Mouse (Mus musculus): ENCODE data around the gene Pxn.
"Not testable (repeated sequence)": the region's sequence is repeated elsewhere in the genome, so short reads cannot be mapped to it uniquely, and the experiment has no call there.

Pxn gene

DNA sequence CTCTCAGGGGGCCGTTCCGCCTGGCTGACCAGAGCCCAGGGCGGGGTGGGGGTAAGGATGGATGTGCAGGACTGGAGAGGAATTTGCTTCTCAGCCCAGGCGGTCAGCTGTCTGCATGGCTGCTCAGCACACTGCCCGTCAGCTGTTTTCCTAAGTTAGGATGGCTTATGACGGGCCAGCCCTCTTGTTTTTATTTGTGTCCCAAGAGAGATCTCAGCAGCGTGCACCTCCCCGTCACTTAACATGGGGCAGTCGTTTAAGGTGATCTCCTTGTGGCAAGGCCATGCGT, 2.3 kb downstream of the Pxn start:
- in situ Hi-C loops (cut with MboI, MseI): loop anchor here (10.0 kb wide), 1 partner anchor 1616 kb away; the partner anchor contains the start of gene Taok3

DNA sequence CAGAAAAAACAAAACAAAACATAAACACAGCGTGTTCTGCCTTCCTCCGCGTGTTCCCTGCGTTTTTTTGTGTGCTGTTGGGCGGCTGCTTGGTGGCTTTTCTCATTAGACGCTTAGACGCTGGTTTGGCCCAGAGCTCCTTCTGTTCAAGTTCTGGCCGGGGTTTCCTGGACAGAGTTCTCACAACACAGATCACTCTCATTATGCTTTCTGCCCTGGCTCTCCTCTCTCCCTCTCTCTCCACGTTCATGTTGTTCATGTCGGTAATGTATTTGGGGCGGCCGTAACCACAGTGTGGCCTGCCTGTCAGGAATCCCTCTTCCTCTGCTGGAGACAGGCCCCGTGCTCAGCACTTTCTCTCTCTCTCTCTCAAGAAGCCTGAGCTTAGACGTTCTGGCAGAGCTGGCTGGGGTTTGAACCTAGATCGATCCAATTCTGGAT, 2.9 kb downstream of the Pxn start:
- in situ Hi-C loops (cut with MboI, MseI): loop anchor here (10.0 kb wide), 1 partner anchor 1615 kb away; the partner anchor contains the start of gene Taok3

DNA sequence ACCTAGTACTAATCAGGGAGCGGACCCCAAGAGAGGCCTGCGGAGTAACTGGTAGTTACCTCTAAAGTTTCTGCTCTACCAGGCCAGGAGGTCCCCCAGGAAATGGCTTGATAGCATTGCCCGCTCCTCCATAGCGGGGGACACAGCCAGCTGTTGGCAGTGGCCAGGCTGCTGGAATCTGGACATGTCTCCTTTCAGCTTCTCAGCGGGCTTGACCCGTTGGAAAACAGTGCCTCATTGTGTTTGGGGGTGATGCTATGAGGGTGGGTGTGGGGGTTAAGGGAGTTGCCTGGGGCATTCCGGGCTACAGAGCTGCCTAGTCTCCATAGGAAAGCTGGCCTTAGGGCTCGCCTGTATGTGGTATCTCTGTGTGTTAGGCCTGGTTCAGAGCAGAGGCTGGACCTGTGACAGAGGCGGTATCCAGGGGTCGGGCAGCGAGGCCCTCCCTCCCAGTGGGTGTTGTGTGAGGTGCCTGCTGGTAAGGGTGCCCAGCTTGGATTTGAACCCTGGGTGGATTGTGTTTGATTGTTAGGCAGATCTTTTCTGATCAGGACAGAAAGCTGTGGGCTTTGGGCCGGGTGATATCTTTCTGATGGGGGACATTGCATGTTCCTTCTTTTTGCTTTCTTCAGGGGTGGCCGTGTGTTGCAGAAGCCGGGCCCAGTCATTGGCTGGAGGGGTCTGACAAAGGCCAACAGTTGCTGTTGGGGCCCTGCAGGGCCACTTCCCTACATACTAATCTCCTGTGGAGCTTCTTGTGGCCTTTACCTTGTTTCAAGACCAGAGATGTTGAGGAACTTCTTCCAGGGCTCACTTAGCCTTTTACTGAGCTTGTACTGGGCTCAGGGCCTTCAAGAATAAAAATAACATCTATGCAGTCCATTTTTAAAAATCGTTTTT, 3.6 kb downstream of the Pxn start:
- in situ Hi-C loops (cut with MboI, MseI): loop anchor here (10.0 kb wide), 1 partner anchor 1615 kb away; the partner anchor contains the start of gene Taok3

DNA sequence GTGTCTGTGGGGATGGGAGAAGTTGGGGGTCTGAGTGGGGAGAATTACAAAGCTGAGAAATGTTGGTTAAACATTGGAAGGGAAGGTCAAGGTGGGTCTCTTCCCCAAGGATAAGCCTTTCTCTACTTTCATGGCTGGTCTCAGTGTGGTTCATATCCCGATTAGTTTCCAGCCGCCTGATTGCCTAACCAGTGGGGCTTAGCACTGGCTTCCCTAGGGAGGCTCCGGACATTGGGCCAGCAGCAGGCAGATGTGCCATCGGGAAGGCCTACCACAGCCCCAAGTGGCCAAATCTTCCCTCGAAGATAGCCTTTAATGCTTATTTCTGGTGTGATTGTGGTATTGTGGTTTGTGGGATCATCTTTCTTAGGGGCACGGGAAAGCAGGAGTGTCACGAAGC, 5.9 kb downstream of the Pxn start:
- in situ Hi-C loops (cut with MboI, MseI): no loop called here

DNA sequence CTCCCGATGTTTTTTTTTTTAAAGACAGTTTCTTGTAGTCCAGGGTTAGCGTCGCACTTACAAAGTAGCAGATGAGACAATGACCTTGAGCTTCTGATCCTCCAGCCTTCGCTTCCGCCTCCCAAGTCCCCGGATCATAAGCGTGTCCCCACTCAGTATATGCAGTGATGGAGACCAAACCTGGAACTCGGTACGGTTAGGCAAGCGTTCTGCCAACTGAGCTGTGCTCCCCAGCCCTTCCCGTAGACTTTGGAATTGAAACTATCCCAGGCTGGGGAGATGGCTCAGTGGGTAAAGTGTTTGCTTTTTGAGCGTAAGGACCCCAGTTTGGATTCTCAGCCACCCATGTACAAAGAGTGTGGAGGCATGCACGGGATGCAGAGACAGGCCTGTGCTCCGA, 6.8 kb downstream of the Pxn start:
- in situ Hi-C loops (cut with MboI, MseI): no loop called here

DNA sequence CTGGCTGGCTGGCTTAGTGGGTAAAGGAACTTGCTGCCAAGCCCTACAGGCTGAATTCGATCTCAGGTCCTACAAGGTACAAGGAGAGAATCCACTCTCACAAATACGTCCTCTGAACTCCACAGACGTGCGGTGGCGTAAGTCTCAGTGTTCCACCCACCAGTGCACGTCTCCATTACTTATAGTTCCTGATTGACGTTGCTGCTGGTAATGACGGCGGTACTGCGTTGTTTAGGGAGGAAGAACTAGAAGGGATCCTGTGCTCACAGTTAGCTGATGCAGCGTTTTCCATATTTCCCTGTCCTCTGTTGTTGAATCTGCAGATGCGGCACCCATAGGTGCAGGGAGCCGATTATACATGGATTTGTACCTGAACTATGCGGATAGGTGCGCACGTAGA, 7.2 kb downstream of the Pxn start:
- in situ Hi-C loops (cut with MboI, MseI): no loop called here

DNA sequence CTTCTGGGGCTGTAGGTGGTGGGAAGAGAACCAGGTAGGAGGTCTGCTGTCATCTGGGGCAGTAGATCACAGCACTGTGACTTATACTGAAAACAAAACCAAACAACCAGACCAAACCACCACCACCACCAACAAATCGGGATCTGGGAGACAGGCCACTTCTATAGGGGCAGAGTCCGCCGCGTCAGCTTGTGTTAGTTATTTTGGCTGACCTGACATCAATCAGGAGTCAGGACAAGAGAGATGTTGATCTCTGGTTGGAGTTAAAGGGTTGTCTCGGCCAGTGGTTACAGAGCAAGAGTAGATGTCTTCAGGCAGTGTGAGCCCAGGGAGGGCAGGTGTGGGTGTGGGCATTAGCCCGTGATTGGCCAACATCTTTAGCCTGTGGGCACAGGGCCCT, 7.9 kb downstream of the Pxn start:
- in situ Hi-C loops (cut with MboI, MseI): no loop called here

DNA sequence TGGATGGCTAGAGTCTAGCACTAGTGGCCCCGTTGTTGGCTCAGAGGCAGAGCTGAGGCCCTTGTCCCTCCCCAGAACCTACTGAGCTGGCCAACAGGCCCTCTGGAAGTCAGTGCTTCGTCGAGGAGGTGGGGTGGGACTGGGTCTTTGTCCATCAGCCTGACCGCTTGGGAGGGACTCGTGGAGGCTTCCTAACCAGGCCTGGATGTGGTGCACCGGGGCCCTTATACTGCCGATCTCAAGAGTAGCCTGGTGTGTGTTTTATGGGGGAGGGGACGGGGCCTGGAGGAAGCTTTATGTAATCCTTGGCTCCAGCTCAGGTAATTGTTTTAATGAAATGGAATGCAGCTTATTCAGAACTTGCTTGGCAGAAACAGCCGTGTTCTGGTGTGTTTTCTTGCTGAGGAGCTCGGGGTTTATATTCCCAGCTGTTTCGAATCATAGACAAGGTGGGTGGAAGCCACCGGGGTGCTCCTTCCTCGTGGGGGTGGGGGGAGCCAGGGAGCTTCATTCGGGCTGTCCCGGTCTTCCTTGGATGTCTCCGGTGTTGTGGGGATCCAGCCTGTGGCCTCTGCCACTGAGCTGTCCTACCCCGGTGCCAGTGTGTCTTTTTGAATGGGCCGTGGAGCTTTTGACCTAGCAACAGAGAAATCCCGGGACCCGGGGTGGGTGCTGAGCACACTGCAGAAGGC, 8.6 kb downstream of the Pxn start:
- in situ Hi-C loops (cut with MboI, MseI): no loop called here

DNA sequence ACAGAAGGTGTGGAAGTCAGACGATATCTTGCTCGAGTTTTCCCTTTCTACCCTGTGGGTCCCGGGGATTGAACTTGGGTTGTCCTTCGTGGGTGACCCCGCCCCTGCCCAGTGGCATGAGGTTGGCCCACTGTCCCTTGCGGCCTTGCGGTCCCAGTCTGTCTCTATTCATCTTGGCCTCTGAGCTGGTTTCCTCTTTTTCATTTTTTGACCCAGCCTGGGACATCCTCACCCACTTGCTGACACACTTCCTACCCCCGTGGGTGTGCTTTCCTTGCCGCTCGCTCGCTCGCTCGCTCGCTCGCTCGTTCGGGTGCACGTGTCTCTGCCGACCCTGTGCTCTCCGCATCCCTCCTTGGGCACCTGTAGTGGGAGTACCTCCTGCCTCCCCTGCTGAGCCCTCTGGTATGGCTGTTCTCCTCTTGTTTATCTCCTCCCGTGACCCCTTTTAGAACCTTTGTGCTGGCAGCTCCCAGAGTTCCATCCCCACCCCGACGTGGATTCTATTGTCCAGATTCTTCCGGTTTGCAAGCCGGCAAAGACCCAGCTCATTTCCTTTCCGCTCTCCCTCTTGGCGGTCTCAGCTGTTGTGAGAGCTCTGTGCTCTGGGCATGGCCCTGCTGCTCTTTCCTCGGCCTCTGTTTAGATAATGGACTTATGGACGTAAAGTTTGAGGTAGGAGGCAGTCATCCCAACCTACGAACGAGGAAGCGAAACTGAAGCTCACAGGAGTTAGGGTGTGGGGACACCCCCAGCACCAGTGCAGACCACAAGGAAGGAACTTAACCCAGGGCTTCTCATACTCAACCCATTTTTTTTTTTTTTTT, 9.8 kb downstream of the Pxn start:
- in situ Hi-C loops (cut with MboI, MseI): no loop called here

DNA sequence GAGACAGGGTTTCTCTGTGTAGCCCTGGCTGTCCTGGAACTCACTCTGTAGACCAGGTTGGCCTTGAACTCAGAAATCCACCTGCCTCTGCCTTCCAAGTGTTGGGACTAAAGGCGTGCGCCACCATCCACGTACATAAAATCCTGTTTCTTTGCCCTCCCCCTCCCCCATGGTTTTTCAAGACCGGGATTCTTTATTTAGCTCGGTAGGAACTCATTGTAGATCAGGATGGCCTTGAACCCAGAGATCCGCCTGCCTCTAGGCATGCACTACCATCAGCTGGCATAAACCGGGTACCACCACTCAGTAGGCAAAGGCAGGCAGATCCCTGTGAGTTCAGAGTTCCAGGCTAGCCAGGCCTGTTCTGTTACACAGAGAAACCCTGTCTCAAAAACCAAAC, 10.4 kb downstream of the Pxn start:
- in situ Hi-C loops (cut with MboI, MseI): no loop called here

DNA sequence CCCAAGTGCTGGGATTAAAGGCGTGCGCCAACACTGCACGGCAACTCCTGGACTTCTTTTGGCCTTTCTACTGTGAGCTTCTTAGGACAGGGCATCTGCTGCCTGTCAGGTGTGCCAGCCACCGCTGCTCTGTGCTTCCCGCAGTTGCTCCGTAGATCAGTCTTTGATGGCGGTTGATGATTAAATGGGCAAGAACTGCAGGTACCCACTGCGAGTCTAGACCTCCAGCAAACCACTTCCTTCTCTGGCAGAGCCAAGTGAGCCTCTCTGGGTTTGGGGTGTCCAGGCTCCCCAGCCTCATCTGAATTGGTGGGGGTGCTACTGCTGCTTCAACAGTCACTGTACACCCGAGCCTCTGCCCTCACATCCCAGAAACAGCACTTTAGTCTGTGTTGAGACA, 11.0 kb downstream of the Pxn start:
- in situ Hi-C loops (cut with MboI, MseI): no loop called here

DNA sequence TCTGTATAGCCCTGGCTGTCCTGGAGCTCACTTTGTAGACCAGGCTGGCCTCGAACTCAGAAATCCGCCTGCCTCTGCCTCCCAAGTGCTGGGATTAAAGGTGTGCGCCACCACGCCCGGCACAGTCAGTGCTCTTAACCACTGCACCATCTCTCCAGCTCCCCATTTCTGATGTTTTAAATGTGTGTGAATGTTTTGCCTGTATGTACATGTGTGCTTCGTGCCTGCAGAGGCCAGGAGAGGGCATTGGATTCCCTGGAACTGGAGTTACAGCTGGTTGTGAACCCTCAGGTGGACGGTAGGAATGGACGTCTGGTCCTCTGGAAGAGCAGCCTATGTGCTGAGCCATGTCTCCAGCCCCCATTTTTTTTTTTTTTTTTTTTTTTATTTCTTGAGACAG, 11.7 kb downstream of the Pxn start:
- in situ Hi-C loops (cut with MboI, MseI): not testable (repeated sequence)

DNA sequence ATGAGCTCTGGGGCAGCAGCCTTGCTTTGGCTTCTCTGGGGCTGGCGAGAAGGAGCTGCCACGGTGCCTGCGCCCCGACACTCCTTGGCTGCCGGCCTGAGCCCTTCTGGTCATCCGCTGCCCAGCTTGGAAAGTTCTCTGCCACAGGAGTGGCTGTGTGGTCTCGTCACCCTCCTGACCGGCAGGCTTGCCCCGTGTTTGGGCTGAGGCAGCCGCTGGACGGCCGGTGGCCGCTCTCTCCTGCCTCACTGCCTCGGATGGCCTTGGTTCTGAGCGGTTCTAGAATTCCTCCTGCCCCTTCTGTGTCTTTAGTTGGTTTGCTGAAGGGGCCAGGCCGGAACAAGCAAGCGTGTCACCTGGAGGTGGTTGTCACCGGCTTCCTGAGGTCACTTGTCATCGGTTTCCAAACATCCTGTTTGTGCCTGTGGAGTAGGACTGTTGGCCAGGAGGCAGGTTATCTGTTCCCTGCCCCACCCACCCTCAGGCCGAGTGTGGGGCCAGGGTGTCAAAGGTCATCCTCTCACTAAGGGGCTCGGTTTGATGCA, 13.9 kb downstream of the Pxn start:
- in situ Hi-C loops (cut with MboI, MseI): no loop called here

DNA sequence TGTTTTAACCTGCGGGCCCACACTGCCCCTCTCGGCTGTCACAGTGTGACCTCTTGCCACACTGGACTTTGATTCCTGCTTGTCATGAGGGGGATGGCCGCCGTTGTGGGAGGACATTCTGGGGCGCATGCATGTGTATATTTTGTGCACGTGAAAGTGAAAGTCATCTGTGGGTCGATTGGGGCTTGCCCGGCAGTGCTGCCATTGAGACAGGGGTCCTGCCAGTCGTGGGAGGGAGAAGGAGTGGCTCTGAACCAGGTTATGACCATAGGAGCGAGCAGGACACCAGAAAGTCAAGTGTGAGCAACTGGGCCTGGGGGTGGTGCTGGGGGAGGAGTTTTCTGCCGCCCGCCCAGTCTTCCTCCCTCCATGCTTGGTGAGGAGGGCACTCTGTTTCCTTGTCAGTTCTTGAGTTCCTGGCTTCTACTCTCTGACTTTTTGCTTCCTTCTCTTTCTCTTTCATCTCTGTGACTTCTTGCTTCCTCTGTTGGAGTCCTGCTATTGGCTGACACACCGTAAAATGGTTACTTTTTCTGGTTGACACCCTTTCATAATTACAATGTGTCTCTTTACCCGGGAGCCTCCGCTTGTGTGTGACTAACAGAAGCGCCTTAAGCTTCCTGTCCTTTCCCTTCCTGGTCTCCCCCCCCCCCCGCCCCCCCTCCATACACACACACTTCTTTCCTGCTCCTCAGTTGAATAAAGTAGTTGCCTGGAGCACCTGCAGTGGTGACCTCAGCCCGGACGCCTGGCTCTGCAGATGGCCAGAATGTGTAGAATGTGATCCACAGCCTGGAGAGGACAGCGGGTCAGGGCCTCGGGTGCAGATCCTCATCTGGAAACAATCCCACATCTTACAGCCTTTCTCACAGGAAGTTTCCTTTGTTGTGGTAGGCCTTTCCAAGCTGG, 15.3 kb downstream of the Pxn start:
- in situ Hi-C loops (cut with MboI, MseI): no loop called here

DNA sequence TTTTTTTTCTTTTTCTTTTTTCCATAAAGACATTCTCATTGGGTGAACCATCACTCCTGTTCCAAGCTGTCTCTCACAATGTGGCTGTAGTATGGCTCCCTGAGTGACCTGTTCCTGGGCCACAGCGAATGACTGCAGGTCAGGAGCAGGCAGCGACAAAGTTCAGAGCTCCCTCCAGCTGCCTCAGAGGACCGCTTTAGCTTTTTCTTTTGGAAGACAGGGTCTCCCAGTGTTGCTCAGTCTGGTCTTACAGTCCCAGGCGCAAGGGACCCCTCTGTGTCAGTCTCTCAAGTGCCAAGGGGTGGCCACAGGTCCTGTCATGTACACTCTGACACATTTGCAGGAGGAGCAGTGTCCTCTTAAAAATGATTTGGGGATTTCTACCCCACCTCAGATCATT, 16.1 kb downstream of the Pxn start:
- in situ Hi-C loops (cut with MboI, MseI): no loop called here

DNA sequence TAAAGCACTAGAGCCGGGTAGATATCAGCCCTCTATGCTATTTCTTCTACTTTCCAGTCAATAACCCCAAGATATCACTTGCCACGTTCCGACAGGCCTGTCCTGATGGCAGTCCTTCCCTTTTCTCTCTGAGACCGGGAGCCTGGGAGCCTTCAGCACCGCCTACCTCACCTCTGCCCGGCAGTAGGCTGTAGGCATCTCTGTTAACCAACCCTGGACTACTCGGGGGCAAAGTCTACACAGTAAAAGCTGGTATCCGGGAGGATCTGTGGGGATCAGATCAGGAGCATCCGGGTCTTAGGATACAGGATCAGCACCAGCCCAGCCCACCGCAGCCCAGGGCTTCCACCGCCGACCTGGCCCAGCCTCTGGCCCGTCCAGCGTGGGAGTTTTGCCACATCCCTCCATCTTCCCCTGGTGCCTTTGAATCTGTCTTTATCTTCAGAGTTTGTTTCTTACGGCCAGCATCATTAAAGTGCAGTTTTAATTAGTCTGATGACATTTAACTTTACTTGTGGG, 16.6 kb downstream of the Pxn start:
- in situ Hi-C loops (cut with MboI, MseI): no loop called here

DNA sequence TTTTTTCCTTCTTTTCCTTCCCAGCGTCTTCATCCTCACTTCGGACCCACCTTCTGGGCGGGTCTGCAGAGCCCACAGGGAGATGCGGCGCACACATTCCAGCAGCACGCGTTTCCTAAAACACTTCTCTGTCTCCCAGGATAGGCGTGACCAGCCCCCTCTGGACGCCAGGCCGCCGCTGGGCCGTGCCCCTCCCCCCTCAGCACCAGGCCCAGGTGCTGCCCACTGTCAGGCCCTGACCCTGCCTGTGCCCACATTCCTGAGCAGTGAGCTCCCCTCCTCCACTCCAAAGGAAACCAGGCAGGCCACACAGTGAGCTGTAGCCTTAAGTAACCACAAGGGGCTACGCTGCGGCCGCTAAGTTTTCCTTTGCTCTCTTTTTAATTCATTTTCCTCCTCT, 17.5 kb downstream of the Pxn start:
- in situ Hi-C loops (cut with MboI, MseI): no loop called here

DNA sequence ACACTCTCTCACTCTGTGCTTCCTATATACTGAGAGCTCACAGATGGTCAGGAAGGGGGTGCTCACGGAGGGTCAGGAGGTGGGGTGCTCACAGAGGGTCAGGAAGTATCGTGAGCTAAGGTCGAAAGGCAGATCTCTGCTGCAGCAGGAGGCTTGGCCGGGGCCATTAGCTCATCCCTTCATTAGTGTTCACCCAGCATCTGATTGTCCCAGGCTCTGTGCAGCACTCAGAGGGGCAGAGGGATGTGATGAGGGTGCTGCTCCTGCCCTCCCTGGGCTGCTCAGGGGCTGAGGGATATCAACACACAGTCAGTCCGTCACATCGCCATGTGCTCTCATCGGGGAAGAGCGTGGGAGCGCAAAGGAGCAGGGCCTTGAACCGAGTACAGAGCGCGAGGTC, 18.0 kb downstream of the Pxn start:
- in situ Hi-C loops (cut with MboI, MseI): no loop called here

DNA sequence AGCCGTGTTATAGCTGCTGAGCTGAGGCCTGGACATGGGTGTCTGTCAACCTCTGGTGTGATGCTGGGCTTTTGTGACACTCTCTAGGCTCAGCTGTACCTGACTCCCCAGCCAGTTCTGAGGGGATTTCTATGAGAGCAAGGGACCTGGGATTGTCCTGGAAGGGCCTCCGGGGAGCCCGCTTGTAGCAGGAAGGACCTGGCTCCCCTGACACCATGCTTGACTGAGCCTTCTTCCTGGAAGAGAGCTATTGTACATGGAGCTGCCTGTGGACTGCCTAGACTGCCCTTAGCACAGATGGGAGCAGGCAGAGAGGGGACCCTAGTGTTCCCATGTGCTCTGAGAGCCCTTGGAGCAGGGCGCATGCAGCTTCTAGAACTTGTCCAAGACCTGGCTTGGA, 18.9 kb downstream of the Pxn start:
- in situ Hi-C loops (cut with MboI, MseI): no loop called here

DNA sequence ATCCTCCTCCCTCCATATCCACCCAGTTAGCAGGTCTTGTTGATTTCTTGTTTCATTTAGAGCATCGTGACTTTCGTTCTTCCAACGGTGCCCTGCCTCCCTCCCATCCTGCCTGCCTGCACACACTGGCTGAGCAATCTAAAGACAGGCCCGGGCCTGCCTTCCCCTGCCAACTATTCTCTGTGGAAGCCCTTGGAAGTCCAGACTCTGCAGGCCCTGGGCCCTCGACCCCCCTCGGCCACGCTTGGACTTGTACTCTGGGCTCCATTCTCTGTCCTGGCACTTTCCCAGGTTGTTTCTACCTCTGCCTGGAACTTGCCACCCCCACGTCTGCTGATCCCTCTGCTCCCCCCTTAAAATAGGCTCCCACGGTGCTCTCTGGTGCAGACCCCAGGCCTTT, 19.5 kb downstream of the Pxn start:
- in situ Hi-C loops (cut with MboI, MseI): no loop called here

Data from T-helper 1 cell (primary cell).